Mouse (Mus musculus) spleen, adult 2 months (tissue): ENCODE results near the gene Med9. TPM values are rescaled to one million over a fixed set of nuclear protein-coding genes. Genes with fewer than 3 reads are reported as not detected.

ENCODE experiments used
- DNase-seq, 2 experiments: peaks; one replicate each; pipeline versions ENCODE4 v3.0.0 to v3.0.0-alpha.2; 2012 to 2021; ENCODE audit warnings: low spot score in 2 of 2, low read depth in 1 of 2
- H3K27ac ChIP-seq: fragments of 200-500 bp; 2 replicates; pipeline ENCODE4 v1.5.1; 2012; ENCODE audit warnings: low read length, inconsistent platforms; ENCODE audit not compliant: insufficient read depth
- H3K27me3 ChIP-seq: fragments of 200-500 bp; 2 replicates; pipeline ENCODE4 v1.6.1; 2012; ENCODE audit warnings: mild to moderate bottlenecking, moderate library complexity, low read length, inconsistent platforms; ENCODE audit not compliant: control insufficient read depth, insufficient read depth
- H3K36me3 ChIP-seq: fragments of 200-500 bp; 2 replicates; pipeline ENCODE4 v1.6.1; 2012; ENCODE audit warnings: mild to moderate bottlenecking, low read length, inconsistent platforms; ENCODE audit not compliant: control insufficient read depth, insufficient read depth
- H3K4me1 ChIP-seq: fragments of 200-500 bp; 2 replicates; pipeline ENCODE4 v1.6.1; 2011; ENCODE audit warnings: inconsistent platforms; ENCODE audit not compliant: control insufficient read depth, insufficient read depth, insufficient read length
- H3K4me3 ChIP-seq: fragments of 200-500 bp; 2 replicates; pipeline ENCODE4 v1.5.1; 2011; ENCODE audit warnings: mild to moderate bottlenecking, inconsistent platforms; ENCODE audit not compliant: insufficient read depth, insufficient read length; ENCODE audit errors: extremely low read depth
- CTCF ChIP-seq: fragments of 200-500 bp; IDR thresholded peaks from 2 replicates; pipeline ENCODE4 v1.5.1; 2011; ENCODE audit warnings: mild to moderate bottlenecking, inconsistent platforms; ENCODE audit not compliant: insufficient read depth, insufficient read length, insufficient replicate concordance; ENCODE audit errors: extremely low read depth
- POLR2A ChIP-seq: fragments of 200-500 bp; IDR thresholded peaks from 2 replicates; pipeline ENCODE4 v1.6.1; 2011; ENCODE audit warnings: low read depth, low read length, inconsistent platforms
- WGBS: fragments of 180-500 bp; shearing (Covaris S2); methylation state at CpG from one replicate; pipeline ENCODE4 v1.1.7; 2018; 5-methylcytosine and 5-hydroxymethylcytosine counted together
- polyA plus RNA-seq: library from polyadenylated mRNA; depleted of rRNA; stranded (reverse); fragments of >200 nt; gene quantifications from 2 replicates; pipeline ENCODE4 v1.2.3, GENCODE M21; 2012

The Med9 gene
- polyA plus RNA-seq, 1 experiment = 8.0 TPM

DNA sequence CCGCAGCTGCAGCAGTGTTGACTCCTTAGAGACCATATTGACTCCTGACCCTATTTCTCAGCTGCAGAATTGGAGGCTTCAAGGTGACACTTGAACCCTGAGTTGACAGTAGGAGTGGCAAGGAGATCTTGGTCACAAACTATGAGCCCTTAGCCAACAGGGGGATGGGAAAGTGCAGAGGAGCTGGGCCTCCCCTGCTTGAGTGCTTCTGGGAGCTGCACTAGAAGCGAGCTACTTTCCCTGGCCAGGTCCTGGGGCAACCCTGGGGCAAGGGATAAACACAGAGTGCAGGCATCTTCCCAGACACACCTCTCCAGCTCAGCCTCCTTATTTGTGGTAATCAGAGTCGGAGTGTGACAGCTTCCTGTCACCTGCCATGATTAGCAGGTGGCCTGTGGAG, 14.6 kb downstream of the Med9 start:
- Histone ChIP-seq H3K27ac (no peak overlapping the region), H3K4me3 (no peak overlapping the region), H3K27me3 (no peaks in the 10 kb centered on the region), H3K4me1 (peaks cover 3% of the 10 kb centered on the region; the same call in 1 of the 2 replicates), H3K36me3 (peaks cover 1% of the 10 kb centered on the region; the same call in 1 of the 2 replicates)
- WGBS = 86% methylated on average over 3 of the region's 3 CpGs
- no peak for TF ChIP-seq CTCF
- no peak for TF ChIP-seq POLR2A
- no peak for DNase-seq

DNA sequence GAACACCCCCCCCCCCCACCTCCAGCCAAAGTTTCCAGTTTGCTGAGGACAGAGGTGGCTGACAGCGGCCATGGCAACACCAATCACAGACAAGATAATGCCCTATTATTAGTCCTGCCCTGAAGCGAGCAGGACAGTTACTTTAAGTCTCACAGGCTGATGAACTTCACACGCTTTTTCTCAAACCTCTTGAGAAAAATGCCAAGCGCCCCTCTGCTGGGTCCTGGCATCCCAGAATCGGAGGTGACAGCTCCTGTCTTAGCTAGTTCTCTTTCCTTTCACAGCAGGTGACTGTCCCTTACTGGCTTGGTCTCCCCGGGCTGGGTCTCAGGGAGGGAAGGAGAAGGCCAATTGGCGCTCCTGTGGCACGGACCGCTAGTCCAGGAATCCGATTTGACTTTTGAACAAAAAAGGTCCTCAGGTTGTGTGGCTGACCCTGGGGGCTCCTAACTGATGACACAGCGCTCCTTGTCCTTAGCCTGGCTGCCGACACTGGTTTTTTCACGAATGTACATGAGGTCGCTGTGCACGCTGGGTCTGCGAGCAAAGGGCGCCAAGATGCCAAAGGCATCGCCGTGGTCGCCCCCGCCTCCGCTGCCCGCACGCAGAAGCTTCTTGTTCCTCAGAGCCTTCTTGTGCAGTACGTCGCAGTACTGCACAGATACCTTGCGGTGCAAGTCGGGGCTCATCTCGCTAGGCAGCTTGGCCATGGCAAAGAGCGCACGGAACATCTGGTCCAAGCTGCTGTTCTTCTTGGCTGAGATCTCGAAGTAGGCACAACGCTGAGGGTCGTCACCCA, 15.6 kb downstream of the Med9 start:
- no peak for DNase-seq
- Histone ChIP-seq H3K27ac (no peak overlapping the region), H3K4me3 (peak overlapping the region; percentile 65; the same call in 1 of the 2 replicates), H3K4me1 (peaks cover 3% of the 10 kb centered on the region; the same call in 1 of the 2 replicates), H3K36me3 (peaks cover 1% of the 10 kb centered on the region; the same call in 1 of the 2 replicates), H3K27me3 (no peaks in the 10 kb centered on the region)
- TF ChIP-seq POLR2A (no peak), CTCF (no peak)
- WGBS = 18% methylated on average over 34 of the region's 34 CpGs

DNA sequence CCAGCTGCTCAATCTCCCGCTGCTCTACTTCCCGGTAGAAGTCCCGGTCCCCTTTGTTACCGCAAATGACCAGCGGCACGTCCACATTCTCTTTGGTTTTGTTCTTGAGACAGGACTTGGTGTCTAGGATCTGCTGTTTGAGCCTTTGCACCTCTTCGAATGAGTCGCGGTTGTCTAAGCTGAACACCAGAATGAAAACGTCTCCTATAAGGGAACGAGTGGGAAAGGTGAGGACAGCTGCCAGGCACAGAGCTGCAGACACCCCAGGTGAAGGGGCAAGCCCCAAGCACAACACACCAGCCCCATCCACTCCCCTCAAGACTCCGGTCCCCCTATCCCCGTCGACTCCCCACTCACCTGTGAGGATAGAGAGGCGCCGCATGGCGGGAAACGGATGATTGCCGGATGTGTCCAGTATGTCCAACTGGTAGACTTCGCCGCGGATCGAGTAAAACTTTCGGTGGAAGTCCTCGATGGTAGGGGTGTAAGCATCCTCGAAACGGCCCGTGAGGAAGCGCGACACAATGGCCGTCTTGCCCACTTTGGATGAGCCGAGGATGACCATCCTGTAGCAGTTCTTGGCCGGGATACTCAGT, 16.3 kb downstream of the Med9 start:
- DNase-seq = no peak
- H3K36me3 ChIP-seq = peaks cover 1% of the 10 kb centered on the region; the same call in 1 of the 2 replicates
- WGBS = 2% methylated on average over 33 of the region's 33 CpGs
- no peak overlapping the region for H3K27ac ChIP-seq
- no peaks in the 10 kb centered on the region for H3K27me3 ChIP-seq
- TF ChIP-seq POLR2A (no peak), CTCF (no peak)
- H3K4me3 ChIP-seq = peak overlapping the region; percentile 65
- peaks cover 3% of the 10 kb centered on the region; the same call in 1 of the 2 replicates for H3K4me1 ChIP-seq

DNA sequence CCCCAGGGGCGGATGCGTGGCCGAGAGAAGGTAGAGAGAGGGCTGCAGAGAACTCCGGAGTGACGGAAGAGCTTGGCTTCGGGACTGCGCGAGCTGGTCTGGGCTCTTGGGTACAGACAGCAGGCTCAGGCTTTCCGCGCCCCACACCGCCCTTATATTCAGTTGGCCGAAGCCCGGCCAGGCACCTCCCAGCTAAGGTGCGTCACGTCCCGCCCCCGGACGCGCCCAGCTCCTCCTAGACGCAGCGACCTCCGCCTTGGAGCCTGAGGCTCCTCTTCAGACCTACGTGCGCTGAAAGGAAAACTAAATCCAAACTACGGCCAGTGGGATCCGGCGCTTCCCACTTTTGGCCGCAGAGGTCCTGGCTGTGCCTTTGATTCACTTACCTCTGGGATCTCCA, 16.8 kb downstream of the Med9 start, which contains the start of gene Rasd1:
Gene Rasd1, minus strand, starts transcription at position 127 of the 400 bp plus-strand sequence.
- peak; percentile 43 to 84 for DNase-seq
- TF ChIP-seq CTCF (no peak), POLR2A (peak; percentile 50)
- H3K4me1 ChIP-seq = peaks cover 3% of the 10 kb centered on the region; the same call in 1 of the 2 replicates
- no peak within 1 kb of the TSS for H3K27ac ChIP-seq
- no peaks in the 10 kb centered on the region for H3K27me3 ChIP-seq
- H3K36me3 ChIP-seq = peaks cover 1% of the 10 kb centered on the region; the same call in 1 of the 2 replicates
- WGBS = 1% methylated on average over 28 of the region's 28 CpGs
- H3K4me3 ChIP-seq = peak within 1 kb of the TSS; percentile 65

DNA sequence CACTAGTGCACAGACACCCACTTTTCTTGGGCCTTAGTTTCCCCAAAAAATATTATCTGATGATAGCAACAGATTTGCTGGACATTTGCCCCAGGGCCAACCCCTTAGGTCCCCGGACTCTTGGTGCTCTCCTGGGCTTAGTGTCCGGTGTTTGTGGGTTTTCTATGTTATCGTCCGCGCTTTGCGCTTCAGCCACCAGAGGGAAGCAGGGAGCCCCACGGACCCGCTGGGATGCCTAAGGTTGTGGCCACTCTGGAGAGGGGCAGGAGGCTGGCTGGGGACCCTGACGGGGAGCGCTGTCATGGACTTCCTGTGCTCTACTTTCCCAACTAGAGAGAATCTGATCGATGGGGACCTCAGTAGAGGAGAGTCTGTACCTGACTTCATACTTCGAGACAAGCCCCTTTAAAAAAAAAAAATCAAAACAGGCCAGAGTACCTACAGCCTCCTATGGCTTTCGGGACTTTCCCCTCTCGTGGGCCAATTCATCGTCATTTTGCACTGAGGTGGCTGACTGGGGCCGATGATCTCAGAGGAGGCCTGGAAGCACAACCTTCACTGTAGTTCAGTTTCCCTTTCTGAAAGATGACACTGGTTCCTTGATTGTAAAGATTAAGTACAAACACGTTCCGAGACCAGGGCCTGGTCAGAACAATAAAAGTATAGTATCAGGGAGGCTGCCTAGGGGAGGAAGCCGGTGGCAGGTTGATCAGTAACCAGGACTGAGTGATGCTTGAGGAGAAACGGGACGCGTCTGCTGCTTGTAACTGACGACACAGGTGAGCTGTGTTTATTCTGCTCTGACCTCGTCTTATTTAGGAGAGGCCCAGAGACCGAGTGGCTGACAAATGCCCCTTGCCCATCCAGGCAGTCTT, 17.5 kb downstream of the Med9 start:
- Histone ChIP-seq H3K36me3 (peaks cover 1% of the 10 kb centered on the region; the same call in 1 of the 2 replicates), H3K27me3 (no peaks in the 10 kb centered on the region), H3K27ac (no peak overlapping the region), H3K4me1 (peaks cover 2% of the 10 kb centered on the region; the same call in 1 of the 2 replicates), H3K4me3 (peak overlapping the region; percentile 65)
- WGBS = 30% methylated on average over 25 of the region's 25 CpGs
- DNase-seq = peak in 1 of 2 experiments; percentile 65
- no peak for TF ChIP-seq POLR2A
- TF ChIP-seq CTCF = peak; percentile 74

DNA sequence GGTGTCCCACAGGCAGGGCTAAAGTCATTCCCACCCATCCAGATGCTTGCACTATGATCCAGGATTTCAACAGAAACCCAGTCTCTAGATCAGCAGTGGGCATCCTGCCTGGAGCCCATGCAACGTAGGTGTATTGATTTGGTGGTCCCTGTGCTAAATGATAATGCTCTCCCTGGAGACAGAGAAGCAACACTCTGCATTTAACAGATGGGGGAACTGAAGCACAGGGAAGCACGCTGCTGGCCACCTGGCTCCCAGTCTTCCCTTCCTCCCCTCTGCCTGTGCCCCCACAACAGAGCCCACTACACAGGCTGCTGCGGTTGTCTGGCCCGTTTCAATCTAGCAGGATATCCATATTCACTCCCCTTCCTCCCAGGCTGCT, 18.1 kb downstream of the Med9 start:
- WGBS = 34% methylated on average over 4 of the region's 4 CpGs
- no peak for DNase-seq
- Histone ChIP-seq H3K27me3 (no peaks in the 10 kb centered on the region), H3K4me1 (no peaks in the 10 kb centered on the region), H3K36me3 (no peaks in the 10 kb centered on the region; the same call in 1 of the 2 replicates), H3K4me3 (no peak overlapping the region), H3K27ac (no peak overlapping the region)
- no peak for TF ChIP-seq CTCF
- no peak for TF ChIP-seq POLR2A
